Mouse (Mus musculus): ENCODE measurements around the gene D17H6S53E.

- TF ChIP-seq EP300 (IDR thresholded peaks at IDR 0.05; ENCODE audit: low read depth) (no peak), CTCF (IDR thresholded peaks at IDR 0.05; ENCODE audit: low read depth) (no peak)
Observed at GRCm38 (mm10) chr17:35080710-35081109, 45.5 kb upstream of the D17H6S53E start.
